Mouse (Mus musculus) thymus, adult 2 months (tissue): Measurements from ENCODE around the gene Ift43.

Source experiments
- CTCF ChIP-seq: fragments of 200-500 bp; IDR thresholded peaks from 2 replicates; pipeline ENCODE4 v1.5.1; 2012; ENCODE audit warnings: mild to moderate bottlenecking, control low read depth, low read length, moderate library complexity, borderline replicate concordance; ENCODE audit not compliant: control insufficient read depth, poor library complexity, insufficient read depth; ENCODE audit errors: extremely low read depth
- POLR2A ChIP-seq: fragments of 200-500 bp; IDR thresholded peaks from 2 replicates; pipeline ENCODE4 v1.6.1; 2012; ENCODE audit warnings: mild to moderate bottlenecking, low read length, control low read depth, moderate library complexity; ENCODE audit not compliant: control insufficient read depth, poor library complexity, insufficient read depth; ENCODE audit errors: extremely low read depth

DNA sequence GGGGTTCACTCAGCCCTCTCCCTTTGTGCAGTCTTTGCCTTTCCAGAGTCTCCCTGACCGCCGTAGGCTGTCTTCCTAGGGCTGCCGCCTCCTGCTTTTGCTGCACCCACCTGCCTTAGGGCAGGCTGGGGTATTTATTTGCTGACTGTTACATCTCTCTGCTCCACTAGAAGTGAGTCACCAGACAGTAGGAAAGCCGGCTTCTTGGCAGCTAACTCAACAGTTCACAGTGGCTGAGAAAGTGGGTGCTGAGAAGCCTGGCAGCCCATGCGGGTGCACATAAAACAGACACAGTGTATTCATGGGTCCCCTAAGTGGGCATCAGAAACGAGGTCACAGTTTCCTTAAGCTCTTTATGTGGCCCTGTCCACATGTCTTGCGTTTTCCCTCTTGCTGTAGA is 3.5 kb downstream of the Ift43 start:
- no peak for TF ChIP-seq CTCF
- TF ChIP-seq POLR2A, result no peak
